Mouse (Mus musculus) retina, postnatal 7 days (tissue): ENCODE measurements around the gene Arid1b.

ENCODE experiments used
- DNase-seq: peaks from one replicate; pipeline ENCODE4 v3.0.0-alpha.2; 2012; ENCODE audit warnings: low read depth, low spot score

Arid1b gene

DNA sequence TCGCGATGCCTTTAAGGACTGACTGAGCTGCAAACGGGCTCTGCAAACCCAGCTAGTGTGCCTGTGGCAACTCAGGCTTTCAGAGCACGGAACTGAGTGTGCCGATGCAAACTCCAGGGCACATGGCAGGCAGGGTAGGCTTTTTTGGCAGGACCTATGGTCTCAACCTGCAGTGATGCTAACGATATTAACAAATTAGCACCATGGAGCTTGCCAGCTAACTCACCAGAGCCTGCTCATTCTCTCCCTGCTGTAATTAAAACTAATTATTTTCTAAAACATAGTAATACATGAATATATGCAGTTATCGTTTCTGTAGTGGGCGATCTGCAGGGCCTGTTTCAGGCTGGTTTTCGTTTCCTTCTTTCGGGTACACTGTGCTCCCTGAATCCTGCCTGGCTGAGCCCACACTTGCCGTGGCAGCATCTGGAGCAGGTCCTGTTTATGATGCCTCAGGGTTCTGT, 316.3 kb downstream of the Arid1b start:
- no peak for DNase-seq

DNA sequence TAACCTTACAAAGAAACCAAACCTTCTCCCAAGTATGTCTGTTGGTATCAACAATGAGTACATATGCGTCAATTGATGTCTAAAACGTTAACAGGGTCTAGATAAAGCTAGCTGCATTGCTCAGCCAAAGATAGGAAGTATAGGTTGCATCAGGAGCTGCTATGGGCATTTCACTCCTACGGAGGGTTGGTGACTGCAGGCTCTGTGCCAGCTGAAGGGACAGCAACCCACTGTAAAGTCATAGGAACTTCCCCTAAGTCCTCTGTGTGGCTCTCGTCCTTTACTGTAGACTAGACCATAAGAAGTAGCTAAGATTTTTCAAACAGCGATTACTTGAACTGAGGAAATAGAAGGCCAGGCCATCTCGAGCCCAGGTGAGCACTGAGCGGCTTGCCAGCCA, 316.9 kb downstream of the Arid1b start:
- DNase-seq: no peak

DNA sequence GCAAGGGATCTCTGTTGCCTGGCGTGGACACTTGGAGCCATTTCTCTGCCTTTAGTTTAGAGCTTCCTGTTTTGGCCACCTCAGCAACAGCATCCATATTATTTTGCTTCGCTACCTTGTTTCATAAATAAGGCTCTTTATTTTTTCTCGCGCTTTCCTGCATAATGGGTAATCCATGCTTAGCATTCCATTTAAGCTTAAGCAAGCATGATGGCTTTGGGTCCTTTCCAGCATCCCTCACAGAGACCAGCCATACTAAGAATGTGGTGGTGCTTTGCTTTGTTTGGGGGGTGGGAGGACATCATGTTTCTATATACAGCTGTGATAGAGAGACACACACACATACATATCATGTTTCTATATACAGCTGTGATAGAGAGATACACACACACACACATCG, 318.2 kb downstream of the Arid1b start:
- DNase-seq: no peak

DNA sequence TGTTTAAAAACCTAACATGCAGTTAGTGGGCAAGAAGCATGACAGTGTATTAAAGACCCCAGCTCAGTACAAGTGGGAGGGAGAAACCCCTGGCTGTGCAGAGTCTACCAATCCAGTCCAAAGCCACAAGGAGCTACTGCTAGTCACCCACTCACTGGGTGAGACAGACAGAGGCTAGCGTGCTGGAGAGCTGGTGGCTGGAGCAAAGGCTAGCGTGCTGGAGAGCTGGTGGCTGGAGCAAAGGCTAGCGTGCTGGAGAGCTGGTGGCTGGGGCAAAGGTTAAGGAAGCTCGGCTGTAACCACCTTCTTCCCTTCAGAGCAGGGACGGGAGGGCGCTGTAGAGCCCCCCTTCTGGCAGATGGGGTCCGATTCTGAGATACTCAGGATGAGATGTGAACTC, 320.6 kb downstream of the Arid1b start:
- no peak for DNase-seq

DNA sequence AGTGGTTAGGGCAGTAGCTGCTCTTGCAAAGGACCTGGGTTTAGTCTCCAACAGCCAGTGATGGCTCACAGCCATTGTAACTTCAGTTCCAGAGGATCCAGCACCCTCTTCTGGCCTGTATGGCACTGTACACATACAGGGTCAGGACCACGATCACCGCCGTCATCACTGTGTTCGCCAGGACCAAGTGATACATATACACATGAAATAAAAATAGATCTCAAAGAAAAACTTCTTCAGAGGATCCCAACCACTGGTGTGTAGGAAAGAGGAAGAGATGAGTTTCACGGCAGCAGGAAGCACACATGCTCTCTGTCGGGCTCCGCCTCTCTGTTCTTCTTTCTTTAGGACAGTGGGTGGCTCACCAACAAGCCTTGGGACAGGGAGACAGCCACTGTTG, 322.4 kb downstream of the Arid1b start:
- DNase-seq: no peak

DNA sequence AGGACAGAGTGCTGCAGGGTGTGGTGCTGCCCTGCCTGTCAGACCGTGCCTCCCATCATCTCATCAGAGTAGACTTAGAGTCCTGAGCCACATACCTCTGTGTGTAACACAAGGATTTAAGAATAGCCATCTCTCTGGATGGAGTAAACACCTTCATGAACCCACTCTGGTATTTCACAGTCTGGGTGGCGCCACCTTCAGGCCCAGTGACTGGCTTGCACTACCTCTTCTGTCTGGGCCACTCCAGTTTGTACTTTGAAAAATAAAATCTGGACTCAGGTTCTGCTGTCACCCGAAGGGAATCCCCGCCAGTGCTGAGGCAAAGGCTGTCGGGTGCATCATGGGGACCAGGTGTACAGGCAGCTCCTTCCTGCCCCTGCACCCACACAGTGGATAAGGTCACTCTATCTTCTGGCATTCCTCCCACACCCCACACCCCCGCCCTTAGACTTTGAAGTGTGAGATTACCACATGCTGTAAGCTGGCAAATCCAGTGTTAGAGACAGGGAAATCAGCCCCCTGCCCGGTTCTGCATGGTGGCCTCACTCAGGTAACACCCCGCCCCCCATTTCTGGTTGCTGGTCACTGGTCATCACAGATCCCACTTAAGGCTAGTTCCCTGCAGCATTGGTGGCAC, 327.6 kb downstream of the Arid1b start:
- DNase-seq: no peak

DNA sequence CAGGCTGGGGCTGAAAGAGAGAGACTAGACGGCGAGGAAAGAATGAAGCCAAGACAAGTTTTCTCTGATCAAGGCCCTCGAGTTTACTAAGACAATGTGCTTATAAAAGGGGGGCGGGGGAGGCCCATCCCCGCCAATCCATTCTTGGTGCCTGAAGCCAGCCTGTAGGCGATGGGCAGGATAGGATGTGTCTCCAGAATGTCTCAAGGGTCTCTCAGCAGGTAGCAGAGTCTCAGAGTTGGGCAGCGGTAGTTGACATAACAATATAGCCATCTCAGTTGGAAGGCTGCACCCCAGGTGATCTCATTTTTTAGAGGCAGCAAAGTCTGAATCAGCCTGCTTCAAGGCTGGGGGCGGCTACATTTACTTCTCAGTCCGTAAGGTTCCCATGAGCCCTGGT, 328.5 kb downstream of the Arid1b start:
- DNase-seq: no peak

DNA sequence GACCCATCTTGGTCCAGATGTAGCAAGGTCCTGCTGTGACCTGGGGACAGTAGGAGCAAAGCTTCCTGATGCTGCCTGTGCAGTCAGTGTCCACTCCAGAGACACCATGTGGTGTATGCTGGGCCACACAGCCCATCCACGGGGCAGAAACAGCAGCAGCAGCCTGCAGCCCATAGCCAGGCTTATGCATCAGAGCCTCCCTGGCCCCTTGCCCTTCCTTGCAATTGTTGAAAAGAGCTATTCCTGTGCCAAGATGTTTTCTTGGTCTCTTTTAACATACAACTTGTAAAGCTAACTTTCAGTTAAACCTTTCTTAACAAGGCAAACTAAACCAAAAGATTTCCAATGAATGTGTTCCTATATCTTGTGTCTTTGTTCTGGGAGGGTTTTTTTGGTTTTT, 329.6 kb downstream of the Arid1b start:
- DNase-seq: no peak

DNA sequence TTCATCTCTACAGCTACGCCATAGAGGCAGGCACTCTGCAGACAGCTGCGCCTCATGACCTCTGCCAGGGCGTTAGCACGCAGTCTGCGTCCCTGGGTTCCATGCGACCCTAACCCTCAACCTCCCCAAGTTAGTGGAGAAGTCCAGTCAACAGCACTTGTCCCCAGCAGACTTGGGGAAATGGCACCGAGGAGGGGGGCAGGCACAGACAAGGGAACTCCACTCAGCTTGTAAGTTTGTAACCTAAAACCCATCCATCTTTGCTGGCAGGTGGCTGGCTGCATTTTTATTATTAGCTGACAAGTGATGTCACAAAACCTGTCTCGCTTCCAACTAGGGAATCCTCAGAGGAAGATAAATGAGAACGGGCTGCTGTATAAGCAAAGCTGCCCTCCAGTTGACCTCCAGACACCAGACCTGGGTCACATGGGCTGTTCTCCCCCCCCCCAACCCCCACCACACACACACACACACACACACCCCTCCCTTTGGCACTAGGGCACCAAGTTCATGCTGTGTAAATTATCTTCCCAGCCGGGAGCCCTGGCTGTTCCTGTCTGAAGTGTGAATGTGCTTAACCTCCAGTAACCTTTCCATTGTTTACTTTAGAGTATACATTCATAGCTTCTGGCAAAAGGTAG, 330.2 kb downstream of the Arid1b start:
- DNase-seq: peak; percentile 32

DNA sequence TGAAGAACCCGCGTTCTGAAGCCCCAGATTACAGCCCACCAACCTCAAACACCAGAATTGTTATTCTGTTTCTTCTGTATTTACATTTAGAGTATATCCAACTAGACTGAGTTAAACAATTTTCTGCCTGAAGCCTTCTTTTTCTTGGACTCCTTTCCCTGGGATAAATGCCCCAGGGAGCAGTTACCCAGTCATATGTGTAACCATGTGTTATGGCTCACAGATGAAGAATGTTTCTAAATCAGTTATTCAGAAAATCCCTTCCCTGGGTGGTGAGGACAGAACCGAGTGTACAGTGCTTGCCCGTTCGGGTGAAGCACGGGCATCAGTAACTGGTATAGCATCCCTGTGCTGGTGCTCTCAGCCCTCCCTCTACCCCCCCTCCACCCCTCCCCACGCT, 332.6 kb downstream of the Arid1b start:
- no peak for DNase-seq

DNA sequence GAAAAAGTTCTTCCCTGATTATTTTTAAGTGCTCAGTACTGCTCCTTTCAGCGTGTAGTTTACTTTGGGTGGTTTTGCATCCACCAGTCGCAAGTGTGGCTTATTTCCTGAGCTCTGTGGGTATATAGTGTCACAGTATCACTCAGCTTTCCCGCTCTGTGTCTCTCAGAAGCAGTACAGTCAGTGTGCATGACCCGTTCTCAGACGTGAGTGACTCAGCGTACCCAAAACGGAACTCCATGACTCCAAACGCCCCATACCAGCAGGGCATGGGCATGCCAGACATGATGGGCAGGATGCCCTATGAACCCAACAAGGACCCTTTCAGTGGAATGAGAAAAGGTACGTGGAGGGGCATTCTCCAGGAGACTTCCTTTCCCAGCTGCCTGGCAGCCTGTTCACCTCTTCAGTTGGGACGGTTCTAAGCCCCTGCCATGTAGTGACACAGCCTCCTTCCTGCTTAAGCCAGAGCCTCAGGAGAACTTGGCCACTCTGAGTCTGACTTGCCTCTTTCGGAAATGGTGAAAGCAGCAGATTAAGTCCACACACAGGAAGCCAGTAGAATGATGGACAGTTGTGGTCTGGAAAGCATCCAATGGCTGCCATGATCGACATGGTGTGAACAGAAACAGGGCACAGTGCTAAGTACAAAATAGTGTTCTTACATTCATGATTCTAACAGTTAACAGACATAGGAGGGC, 333.5 kb downstream of the Arid1b start:
- DNase-seq: no peak

DNA sequence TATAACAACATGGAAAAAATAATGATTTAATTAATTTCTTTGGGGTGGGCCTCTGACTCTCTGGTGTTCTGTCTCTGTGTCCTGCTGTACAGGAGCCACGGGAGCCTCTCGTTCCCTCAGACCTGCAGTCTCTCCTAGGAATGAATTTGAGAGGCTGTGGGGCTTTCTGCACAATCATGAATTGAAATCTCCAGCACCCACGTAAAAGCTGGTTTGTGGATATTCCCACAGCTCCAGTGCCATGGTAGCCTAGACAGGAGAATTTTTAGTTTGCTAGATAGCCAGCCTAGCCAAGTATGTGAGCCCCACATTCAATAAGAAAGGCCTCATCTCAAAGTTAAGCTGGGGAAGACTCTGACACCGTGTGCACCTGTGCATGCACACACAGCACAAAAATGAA, 335.3 kb downstream of the Arid1b start:
- DNase-seq: no peak

DNA sequence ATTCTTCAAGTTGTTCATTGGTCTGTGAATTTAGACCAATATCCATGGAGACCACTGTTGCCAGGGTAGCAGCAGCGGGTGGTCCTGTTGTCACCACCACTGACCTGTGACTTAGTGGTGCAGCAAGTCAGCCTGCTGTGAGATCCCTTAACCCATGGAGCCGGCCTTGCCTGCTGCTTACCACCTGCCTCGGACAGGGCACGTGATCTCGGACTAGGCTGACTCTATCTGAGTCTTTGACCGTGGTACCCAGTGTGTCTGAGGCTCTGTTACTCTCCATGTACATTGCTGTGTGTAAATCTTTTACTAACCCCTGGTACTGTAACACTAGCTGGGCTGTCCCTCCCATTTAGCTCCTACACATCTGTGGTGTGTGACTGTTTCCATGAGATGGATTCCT, 335.9 kb downstream of the Arid1b start:
- DNase-seq: no peak

DNA sequence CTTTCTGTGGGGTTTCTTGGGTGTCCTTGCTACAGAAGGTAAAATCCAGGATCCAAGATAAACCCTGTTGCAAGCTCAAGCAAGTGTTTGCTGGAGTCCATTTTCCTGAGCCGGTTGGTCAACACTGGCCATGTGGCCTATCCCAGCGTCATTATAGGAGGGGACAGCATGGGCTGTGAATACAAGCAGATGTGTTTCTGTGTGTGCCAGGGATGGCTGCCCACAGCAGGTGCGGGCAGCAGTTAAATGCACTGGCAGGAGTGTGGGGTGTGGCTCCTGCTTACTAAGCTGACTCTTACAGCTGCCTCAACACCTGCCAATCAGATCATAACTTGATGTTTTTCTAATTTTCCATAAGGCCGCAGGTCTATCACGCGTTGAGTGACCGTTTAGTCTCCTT, 336.5 kb downstream of the Arid1b start:
- DNase-seq: no peak

DNA sequence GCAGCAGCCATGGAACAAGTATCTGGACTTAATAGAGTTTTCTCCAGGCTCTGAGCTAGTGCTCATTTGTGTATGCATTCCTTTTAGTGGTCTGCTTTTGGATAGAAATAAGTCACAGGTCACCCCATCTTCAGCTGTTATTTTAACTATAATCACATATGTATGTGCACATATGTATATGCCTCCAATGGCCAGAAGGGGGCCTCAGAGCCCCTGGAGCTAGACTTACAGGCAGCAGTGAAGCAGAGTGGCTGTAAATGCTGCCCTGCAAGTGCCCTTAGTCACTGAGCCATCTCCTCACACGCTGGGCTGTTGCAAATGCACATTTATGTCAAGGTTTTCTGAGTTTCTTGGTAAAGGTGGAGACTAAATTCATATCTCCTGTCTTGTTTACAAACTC, 337.3 kb downstream of the Arid1b start:
- no peak for DNase-seq

DNA sequence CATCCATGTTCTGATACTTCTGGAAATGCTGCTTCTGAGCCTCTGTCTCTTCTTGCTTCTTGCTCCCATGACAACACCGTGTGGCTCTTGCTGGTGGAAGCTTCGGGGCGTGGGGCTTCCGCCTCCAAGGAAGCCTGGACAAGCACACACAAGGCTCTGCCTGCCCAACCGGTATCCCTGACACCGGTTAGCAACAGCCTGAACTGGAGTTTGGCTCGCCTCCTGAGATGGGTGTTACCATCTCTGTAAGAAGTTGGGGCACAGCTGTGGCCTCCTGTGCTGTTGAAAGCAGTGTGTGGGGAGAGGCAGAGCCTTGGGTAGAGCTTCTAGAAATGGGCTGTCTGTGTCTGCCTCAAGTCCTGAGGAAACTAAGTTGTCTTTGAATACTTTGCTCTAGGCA, 340.4 kb downstream of the Arid1b start:
- DNase-seq: no peak

DNA sequence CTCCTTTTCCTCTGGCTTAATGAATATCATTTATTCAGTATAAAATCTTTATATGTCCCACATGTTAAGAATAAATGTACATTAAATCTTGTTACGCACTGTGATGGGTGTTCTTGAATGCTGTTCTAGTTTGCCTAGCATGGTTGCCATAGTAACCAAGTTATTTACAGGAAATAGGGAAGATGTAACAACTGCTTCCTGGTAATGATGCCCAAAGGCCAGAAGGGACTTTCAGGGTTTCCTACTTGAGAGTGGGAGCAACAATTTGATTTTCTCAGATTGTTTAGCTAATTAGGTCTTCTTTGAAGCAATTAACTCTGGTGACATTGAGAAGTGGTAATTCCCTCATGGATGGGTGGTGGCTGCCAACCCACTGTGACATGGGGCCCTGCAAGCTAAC, 350.3 kb downstream of the Arid1b start:
- no peak for DNase-seq

DNA sequence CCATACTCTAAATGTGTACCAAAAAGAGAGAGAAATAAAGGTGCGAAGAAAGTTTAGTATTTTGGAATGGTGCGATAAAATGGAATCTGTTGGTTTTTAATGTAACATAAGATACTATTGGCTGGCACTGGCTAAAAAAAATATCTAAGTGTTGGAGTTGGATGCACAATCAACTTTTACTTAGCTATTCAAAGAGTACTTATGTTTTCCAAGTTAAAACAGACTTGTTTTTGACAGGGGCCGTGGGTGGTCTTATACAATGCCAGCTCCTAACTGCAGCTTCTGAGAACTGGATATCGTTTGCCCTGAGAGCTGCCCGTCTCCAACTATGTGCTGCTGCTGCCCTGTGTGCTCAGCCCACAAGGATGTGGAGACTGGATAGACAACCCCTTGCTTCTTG, 351.7 kb downstream of the Arid1b start:
- no peak for DNase-seq

DNA sequence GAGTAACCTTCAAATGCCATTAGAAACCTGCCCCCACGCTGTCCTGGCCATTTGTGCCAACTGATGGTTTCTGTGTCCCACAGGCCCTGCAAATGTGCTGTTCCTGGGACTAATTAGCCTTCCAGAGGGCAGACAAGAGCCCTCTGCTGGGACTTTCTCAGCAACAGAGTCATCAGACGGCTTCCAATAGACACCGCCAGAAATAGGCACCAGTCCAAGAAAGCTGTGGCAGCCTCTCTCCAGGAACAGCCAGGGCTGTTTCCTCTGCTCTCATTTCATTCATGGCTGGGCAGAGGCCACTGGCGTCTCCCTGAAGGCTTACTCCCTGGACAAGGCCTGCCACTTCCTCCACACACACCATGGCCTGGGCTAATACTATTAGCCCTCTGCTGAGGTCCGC, 358.8 kb downstream of the Arid1b start:
- no peak for DNase-seq

DNA sequence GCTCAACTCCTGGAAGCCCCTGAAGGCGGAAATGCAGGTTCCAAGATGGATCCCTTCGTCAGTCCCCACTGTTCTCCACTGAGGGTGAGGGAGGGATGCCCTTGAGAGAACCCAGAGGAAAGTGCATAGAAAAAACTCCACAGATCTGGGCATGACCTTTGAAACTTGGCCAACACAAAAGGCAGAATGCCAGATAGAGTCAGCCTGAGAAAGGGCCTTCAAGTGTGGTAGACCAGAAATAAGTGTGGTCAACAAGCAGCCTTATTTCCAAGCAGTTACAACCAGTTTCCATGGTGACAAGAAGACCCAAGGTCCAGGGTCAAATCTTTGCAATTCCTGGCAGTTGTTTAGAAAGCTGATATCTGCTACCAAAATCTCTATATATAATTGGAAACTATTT, 366.6 kb downstream of the Arid1b start:
- no peak for DNase-seq

DNA sequence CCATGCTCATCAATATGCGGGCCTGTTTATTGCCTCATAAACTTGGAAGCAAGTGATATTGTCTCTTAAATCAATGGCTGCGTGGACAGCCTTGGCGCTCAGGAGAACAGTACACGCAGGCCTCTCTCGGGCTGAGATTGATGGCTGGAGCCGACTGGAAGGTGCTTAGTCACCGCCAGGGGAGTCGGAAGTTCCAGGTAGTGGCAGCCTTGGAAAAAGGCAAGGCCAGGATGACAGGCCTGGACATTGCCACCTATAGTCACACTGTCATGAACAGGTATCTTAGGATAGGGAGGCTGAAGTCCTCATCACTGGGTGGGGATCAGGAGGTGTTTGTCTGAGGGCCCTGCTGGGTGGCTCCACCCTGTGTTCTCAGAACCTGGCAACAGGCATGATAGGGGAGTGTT, 371.9 kb downstream of the Arid1b start:
- DNase-seq: no peak

DNA sequence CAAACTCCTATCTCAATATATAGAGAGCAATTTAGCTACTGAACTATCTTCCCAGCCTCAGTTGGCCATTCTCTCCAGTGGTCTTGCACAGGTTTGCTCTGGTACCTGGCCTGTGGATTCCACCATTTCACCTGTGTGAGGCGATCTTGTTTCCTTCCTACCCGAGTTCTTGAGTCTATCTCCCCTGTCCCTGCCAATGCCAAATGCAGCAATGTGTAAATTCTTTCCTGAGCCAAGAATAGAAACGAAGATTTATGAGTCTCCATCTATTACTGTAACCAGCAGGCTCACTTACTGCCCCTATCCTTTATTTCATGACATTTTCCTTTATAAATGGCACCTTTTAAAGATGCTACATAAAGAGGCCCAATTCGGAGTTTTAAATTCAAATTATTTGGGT, 376.9 kb downstream of the Arid1b start:
- no peak for DNase-seq

DNA sequence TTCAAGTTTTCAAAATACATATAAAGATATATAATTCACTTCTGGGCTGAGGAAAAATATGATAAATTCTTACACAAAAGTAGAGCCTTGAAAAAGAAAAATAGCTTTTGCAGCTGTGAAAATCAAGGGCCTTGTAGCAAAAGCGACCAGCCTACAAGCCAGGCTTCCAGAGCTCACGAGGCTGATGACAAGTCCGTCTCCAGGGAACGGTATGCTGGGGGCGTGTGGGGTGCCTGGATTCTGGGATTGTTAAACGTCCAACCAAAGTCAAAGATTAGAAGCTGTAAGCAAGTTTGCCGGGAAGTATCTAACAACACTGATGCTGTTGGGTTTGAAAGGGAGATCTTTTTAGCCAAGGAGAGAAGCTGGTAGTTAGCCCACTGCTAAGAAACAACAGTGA, 377.4 kb downstream of the Arid1b start:
- DNase-seq: no peak
